Mouse (Mus musculus) megakaryocyte, embryonic 14.5 days (primary cell): ENCODE results near the gene Prlr.

Source experiments
- FLI1 ChIP-seq: IDR thresholded peaks from 2 replicates; pipeline ENCODE4 v1.6.1; 2012; ENCODE audit warnings: low read length, inconsistent platforms, mixed read lengths
- GATA1 ChIP-seq: IDR thresholded peaks from 3 replicates; pipeline ENCODE4 v1.6.1; 2012; ENCODE audit warnings: mixed read lengths, low read length, inconsistent platforms, borderline replicate concordance

DNA sequence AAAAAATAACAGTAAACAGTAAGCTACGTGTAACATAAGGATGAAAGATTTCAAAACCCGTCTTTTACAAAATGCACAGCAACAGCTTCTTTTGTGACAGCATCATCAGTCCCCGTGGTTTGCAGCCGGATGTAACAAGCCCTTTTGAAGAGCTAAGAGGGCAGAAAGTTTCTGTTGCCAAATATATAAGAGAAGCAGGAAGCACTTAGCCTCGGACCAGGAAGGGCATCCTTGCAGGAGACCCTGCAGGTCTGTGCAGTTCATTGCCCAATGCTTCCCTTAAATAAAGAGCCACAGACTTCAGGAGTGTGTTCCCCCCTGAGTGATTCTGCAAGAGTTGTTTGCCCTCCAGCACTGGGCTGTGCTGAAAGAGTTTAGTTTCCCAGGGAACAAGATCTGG lies 58.9 kb downstream of the Prlr start:
- TF ChIP-seq GATA1 (no peak), FLI1 (no peak)
